Mouse (Mus musculus): ENCODE measurements at regions not wholly inside any gene's neighbourhood (a gene's known extent, or its start where the extent isn't known, plus 50 kb on each side); places are given as distances from the start of the nearest gene placed in this dataset.

DNA sequence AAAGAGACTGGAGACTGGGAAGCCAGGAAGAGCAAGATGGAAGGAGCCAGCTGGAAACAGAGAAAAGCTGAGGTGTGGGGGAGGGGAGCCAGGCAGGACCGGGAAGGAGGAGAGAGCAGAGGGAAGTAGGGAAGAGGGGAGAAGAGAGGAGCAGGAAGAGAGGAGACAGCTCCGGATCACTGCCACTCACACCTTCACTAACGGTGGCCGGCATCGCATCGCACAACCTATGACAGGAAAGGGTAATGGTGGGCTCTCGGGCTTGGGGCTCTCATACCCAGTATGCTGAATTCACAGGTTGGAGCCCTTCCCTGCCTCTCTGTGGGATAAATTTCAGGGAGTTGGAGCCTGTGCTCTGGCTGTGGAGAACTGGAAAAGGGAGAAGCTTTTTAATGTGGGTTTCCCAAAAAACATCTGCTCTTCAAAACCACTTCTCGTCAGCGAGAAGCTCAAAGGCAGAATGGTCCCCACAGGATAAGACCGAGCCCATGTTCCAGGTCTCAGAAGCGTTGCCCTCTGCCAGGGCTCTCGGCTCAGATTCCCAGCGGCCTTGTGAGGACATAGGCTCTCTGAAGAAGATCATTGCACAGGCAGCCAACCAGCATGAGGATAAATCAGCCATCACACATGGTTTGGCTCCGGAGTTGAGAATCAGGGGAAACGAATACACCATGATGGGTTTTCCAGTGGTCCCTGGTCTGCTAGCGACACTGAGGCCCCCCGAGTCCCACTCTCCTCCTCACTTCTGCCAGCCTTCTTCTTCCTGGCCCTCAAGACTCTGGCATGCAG lies 53.8 kb upstream of the Coro2b start:
- Histone ChIP-seq H3K4me1 (peaks cover 26% of the 10 kb centered on the region), H3K9ac (no peak overlapping the region), H3K27me3 (no peaks in the 10 kb centered on the region), H3K4me3 (peak overlapping the region; percentile 1; the same call in 1 of the 2 replicates), H3K36me3 (no peaks in the 10 kb centered on the region), H3K27ac (peak overlapping the region; percentile 88), H3K9me3 (no peaks in the 10 kb centered on the region), H3K4me2 (peak overlapping the region; percentile 37)
- peak; percentile 75 for ATAC-seq (ENCODE audit: insufficient number of reproducible peaks, low FRiP score, low TSS enrichment, low read depth)
- 54% methylated on average over 17 of the region's 17 CpGs for WGBS

DNA sequence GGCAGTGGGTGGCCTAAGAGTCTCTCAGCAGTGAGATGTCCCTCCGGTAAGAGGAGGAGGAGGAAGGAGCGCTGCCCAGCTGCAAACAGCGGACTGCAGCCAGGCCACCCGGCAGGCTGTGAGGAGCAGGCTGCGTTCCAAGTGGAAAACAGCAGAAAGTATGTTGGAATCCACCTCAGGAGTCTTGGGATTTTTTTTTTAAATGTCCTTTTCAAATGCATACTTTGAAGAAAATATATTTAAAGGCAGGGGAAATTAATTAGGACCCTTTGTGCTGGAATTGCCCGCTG lies 54.3 kb upstream of the Coro2b start:
- H3K4me2 ChIP-seq: peak overlapping the region; percentile 37
- 26% methylated on average over 6 of the region's 6 CpGs for WGBS

DNA sequence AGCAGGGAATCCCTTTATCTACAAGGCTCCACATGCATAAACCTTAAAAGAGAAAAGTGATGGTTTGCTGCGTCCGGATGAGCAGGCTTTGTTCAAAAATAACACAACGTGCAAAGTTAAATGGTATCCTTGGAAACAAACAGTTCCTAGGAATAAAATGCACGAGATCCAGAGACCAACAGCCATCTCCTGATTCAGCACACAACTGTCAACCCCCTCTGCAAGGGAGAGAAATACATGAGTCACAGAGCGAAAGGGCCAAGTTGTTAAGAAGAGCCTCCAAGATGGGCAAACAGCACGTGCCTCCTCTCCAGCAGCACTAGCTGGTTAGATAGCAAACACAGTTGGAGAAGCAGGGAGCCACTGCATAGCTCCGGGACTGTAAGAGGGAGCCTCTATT lies 61.2 kb upstream of the Coro2b start:
- WGBS: 83% methylated on average over 7 of the region's 7 CpGs
- H3K4me3 ChIP-seq: no peak overlapping the region
- no peak overlapping the region for H3K27ac ChIP-seq
- H3K9ac ChIP-seq: no peak overlapping the region
- no peaks in the 10 kb centered on the region for H3K36me3 ChIP-seq
- H3K27me3 ChIP-seq: no peaks in the 10 kb centered on the region
- no peaks in the 10 kb centered on the region for H3K9me3 ChIP-seq
- ATAC-seq (ENCODE audit: insufficient number of reproducible peaks, low FRiP score, low TSS enrichment, low read depth): no peak
- H3K4me1 ChIP-seq: no peaks in the 10 kb centered on the region
- no peak overlapping the region for H3K4me2 ChIP-seq

More for the DNA sequence above, 54.3 kb upstream of the Coro2b start:
- Histone ChIP-seq H3K27me3 (no peaks in the 10 kb centered on the region), H3K27ac (peak overlapping the region; percentile 88), H3K9ac (no peak overlapping the region), H3K9me3 (no peaks in the 10 kb centered on the region), H3K4me1 (peaks cover 26% of the 10 kb centered on the region), H3K36me3 (no peaks in the 10 kb centered on the region), H3K4me3 (peak overlapping the region; percentile 1; the same call in 1 of the 2 replicates)
- ATAC-seq (ENCODE audit: insufficient number of reproducible peaks, low FRiP score, low TSS enrichment, low read depth): peak; percentile 37; the same call in 1 of the 2 replicates

DNA sequence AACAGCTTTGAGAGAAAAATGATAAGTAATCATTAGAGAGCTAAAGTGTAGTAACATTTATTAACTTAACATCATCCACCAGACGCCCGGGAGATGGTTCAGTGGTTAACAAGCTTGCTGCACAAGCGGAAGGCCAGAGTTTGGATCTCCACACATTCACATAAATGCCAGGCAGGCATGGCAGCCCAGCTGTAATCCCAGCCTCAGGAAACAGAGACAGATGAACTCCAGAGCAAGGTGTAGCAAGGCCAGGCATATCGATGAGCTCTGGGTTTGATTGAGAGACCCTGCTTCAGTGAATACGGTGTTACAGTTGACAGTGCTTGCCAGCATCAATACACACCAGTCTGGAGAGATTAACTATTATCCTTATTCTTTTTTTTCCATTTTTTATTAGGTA lies 62.1 kb upstream of the Coro2b start:
- ATAC-seq (ENCODE audit: insufficient number of reproducible peaks, low FRiP score, low TSS enrichment, low read depth): no peak

DNA sequence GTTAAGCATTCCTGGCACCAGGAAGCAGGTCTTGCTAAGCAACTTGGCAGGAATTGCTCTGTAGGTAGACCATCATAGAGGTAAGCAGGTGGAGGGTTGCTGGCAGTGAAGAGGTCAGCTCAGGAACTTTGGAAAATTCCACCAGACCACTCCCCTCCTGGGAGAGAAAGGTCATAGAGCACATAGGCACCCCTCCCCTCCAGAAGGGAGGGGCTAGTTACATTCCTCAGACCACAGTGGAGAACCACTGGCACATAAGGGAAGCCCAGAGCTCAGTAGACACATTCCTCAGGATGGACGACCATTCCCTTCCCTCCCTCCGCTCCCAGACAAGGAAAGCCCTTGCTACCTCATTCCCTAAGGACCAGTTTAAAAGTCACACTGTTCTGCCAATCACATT lies 67.1 kb upstream of the Itga11 start:
- Histone ChIP-seq H3K4me2 (no peak overlapping the region), H3K27me3 (no peaks in the 10 kb centered on the region), H3K36me3 (no peaks in the 10 kb centered on the region), H3K9me3 (no peaks in the 10 kb centered on the region), H3K4me3 (no peak overlapping the region), H3K27ac (no peak overlapping the region), H3K9ac (no peak overlapping the region), H3K4me1 (peaks cover 37% of the 10 kb centered on the region)
- ATAC-seq (ENCODE audit: insufficient number of reproducible peaks, low FRiP score, low TSS enrichment, low read depth): no peak
- WGBS: 69% methylated on average over 2 of the region's 2 CpGs

More for the DNA sequence above, 62.1 kb upstream of the Coro2b start:
- Histone ChIP-seq H3K4me3 (no peak overlapping the region), H3K36me3 (no peaks in the 10 kb centered on the region), H3K4me1 (no peaks in the 10 kb centered on the region), H3K27ac (no peak overlapping the region), H3K27me3 (no peaks in the 10 kb centered on the region), H3K9me3 (no peaks in the 10 kb centered on the region), H3K4me2 (no peak overlapping the region), H3K9ac (no peak overlapping the region)
- 79% methylated on average over 5 of the region's 5 CpGs for WGBS

DNA sequence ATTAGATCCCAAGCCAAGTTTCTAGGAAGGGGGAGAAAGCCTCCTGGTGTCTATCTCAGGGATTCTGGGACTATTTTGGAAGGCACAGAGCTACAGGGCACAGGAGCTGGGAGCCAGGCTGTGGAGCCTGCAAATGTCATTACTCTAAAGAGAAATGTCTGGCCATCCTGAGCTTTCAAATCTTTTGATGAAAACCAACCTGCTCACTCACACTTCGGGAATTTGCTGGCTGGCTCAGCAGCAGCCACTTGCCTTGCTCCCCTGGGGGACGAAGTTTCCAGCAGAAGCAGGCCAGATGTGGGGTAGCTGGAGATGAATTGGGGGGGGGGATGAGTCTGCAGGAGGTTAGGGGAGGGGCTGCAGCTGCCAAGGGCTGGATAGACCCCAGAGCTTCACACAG lies 66.2 kb upstream of the Itga11 start:
- Histone ChIP-seq H3K4me2 (no peak overlapping the region), H3K9ac (no peak overlapping the region), H3K4me3 (no peak overlapping the region), H3K27me3 (no peaks in the 10 kb centered on the region), H3K27ac (peak overlapping the region; percentile 57), H3K4me1 (peaks cover 31% of the 10 kb centered on the region), H3K9me3 (no peaks in the 10 kb centered on the region), H3K36me3 (no peaks in the 10 kb centered on the region)
- no peak for ATAC-seq (ENCODE audit: insufficient number of reproducible peaks, low FRiP score, low TSS enrichment, low read depth)
- WGBS: 19% methylated on average over 2 of the region's 2 CpGs

GRCm38 (mm10) chr9:62613053-62613452 lies 64.6 kb upstream of the Itga11 start:
- no peak for ATAC-seq (ENCODE audit: insufficient number of reproducible peaks, low FRiP score, low TSS enrichment, low read depth)
- Histone ChIP-seq H3K27me3 (no peaks in the 10 kb centered on the region), H3K9ac (no peak overlapping the region), H3K27ac (peak overlapping the region; percentile 74), H3K4me1 (peaks cover 34% of the 10 kb centered on the region), H3K9me3 (no peaks in the 10 kb centered on the region), H3K4me3 (no peak overlapping the region), H3K4me2 (no peak overlapping the region), H3K36me3 (no peaks in the 10 kb centered on the region)
- WGBS: 31% methylated on average over 2 of the region's 2 CpGs

GRCm38 (mm10) chr9:62613806-62614205 lies 63.8 kb upstream of the Itga11 start:
- peak overlapping the region; percentile 74 for H3K27ac ChIP-seq
- no peak overlapping the region for H3K9ac ChIP-seq
- H3K9me3 ChIP-seq: no peaks in the 10 kb centered on the region
- WGBS: 58% methylated on average over 8 of the region's 8 CpGs
- peaks cover 34% of the 10 kb centered on the region for H3K4me1 ChIP-seq
- H3K27me3 ChIP-seq: no peaks in the 10 kb centered on the region
- H3K4me2 ChIP-seq: no peak overlapping the region
- H3K36me3 ChIP-seq: no peaks in the 10 kb centered on the region
- H3K4me3 ChIP-seq: no peak overlapping the region
- ATAC-seq (ENCODE audit: insufficient number of reproducible peaks, low FRiP score, low TSS enrichment, low read depth): no peak

DNA sequence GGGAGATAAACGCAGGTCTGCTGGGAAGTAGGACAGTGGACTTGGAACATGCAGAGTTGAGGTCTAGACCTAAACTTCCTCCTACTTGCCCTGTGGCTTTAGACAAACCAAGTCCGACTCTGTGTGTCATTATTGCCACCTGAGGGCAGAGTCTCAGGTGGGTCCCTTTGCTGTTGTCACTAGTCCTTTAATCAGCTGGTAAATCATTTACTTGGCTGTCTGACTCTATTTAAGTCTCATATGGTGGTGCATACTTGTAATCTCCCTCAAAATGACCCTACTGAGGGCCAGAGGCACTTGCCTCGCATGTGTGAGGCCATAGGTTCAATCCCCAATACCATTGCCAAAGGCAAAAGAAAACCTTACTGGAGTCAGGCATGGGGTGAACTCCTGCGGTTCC lies 62.7 kb upstream of the Itga11 start:
- H3K4me2 ChIP-seq: no peak overlapping the region
- no peak overlapping the region for H3K4me3 ChIP-seq
- no peak for ATAC-seq (ENCODE audit: insufficient number of reproducible peaks, low FRiP score, low TSS enrichment, low read depth)
- no peak overlapping the region for H3K9ac ChIP-seq
- WGBS: 77% methylated on average over 4 of the region's 4 CpGs
- no peaks in the 10 kb centered on the region for H3K27me3 ChIP-seq
- peaks cover 34% of the 10 kb centered on the region for H3K4me1 ChIP-seq
- H3K27ac ChIP-seq: no peak overlapping the region
- H3K36me3 ChIP-seq: no peaks in the 10 kb centered on the region
- no peaks in the 10 kb centered on the region for H3K9me3 ChIP-seq

DNA sequence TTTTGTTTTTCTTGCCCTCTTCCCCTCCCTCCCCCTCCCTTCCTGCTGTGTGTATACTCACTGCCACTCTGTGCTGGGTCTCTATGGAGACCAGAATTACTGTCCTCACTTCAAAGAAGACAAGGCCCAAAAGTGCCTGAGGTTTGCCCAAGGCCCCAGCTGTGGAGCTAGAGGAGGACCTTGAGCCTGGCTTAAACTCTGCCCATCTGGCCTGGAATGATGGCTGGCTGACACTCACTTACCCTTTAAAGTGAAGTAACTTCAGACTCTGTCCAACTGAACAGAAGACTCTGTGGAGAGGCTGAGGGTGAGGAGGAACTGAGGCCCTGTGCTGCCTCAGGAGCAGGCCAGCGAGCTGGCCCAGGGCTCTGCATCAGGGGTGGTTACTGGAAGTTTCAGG lies 61.8 kb upstream of the Itga11 start:
- no peaks in the 10 kb centered on the region for H3K9me3 ChIP-seq
- peaks cover 34% of the 10 kb centered on the region for H3K4me1 ChIP-seq
- no peak overlapping the region for H3K9ac ChIP-seq
- H3K27ac ChIP-seq: no peak overlapping the region
- no peaks in the 10 kb centered on the region for H3K27me3 ChIP-seq
- no peaks in the 10 kb centered on the region for H3K36me3 ChIP-seq
- H3K4me3 ChIP-seq: no peak overlapping the region
- WGBS: 77% methylated on average over 1 of the region's 1 CpGs
- no peak for ATAC-seq (ENCODE audit: insufficient number of reproducible peaks, low FRiP score, low TSS enrichment, low read depth)
- H3K4me2 ChIP-seq: no peak overlapping the region

GRCm38 (mm10) chr9:62618994-62619393 lies 58.6 kb upstream of the Itga11 start:
- Histone ChIP-seq H3K4me3 (no peak overlapping the region), H3K27me3 (no peaks in the 10 kb centered on the region), H3K9ac (no peak overlapping the region), H3K27ac (no peak overlapping the region), H3K9me3 (no peaks in the 10 kb centered on the region), H3K4me2 (no peak overlapping the region), H3K4me1 (peaks cover 8% of the 10 kb centered on the region), H3K36me3 (no peaks in the 10 kb centered on the region)
- 83% methylated on average over 1 of the region's 1 CpGs for WGBS
- no peak for ATAC-seq (ENCODE audit: insufficient number of reproducible peaks, low FRiP score, low TSS enrichment, low read depth)

DNA sequence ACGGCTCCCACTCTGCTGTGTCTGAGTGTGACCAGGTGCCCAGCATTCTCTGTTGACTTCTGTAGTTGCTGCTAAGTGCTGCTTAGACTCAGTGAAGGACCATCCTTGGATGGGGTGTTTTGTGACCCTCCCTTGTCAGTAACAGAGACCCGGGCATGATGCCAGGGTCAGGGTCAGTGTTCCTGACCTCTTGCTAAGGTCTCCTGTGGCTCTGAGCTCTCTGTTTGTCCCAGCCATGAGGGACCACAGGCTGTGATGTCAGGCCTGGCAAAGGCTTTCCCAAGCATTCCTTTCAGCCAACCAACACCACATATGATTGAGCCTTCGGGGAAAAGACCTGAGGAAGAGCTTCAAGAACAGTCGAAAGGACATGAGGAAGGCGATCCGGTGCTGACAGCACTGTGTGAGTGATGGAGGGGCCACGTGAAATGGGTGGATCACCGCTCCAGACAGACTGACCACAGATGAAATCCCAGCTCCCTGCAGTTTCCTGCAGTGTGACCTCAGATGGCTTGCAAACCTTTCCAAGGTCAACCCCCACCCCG lies 56.7 kb upstream of the Itga11 start:
- no peak overlapping the region for H3K27ac ChIP-seq
- H3K27me3 ChIP-seq: no peaks in the 10 kb centered on the region
- H3K4me2 ChIP-seq: no peak overlapping the region
- WGBS: 73% methylated on average over 9 of the region's 9 CpGs
- H3K4me3 ChIP-seq: no peak overlapping the region
- H3K9me3 ChIP-seq: no peaks in the 10 kb centered on the region
- no peaks in the 10 kb centered on the region for H3K36me3 ChIP-seq
- ATAC-seq (ENCODE audit: insufficient number of reproducible peaks, low FRiP score, low TSS enrichment, low read depth): no peak
- H3K4me1 ChIP-seq: 0 out of 2 replicates have a peak, but pooled peaks cover 3% of the 10 kb centered on the region
- H3K9ac ChIP-seq: no peak overlapping the region
